Mouse (Mus musculus) intestine, postnatal 0 days (tissue): Measurements from ENCODE around the gene Adamtsl2. TPM values are rescaled to one million over a fixed set of nuclear protein-coding genes. Genes with fewer than 3 reads are reported as not detected.

Experiments used
- ATAC-seq: fragments of 200-750 bp; cut with Nextera tagmentation; 2 replicates; pipeline ENCODE4 v1.8.0; 2017; ENCODE audit warnings: mild to moderate bottlenecking, moderate TSS enrichment, moderate library complexity
- H3K27ac ChIP-seq: fragments of 300-500 bp; sonication (generic); 2 replicates; pipeline ENCODE4 v1.5.1; 2014; ENCODE audit warnings: mild to moderate bottlenecking, low read depth, low read length, moderate library complexity
- H3K27me3 ChIP-seq: fragments of 300-500 bp; sonication (generic); replicated peaks from 2 replicates; pipeline ENCODE4 v1.6.1; 2014; ENCODE audit warnings: low read length, mixed read lengths; ENCODE audit not compliant: control insufficient read depth, insufficient read depth
- H3K36me3 ChIP-seq: fragments of 300-500 bp; sonication (generic); 2 replicates; pipeline ENCODE4 v1.6.1; 2014; ENCODE audit warnings: mild to moderate bottlenecking, moderate library complexity; ENCODE audit not compliant: control insufficient read depth, insufficient read depth
- H3K4me1 ChIP-seq: fragments of 300-500 bp; sonication (generic); replicated peaks from 2 replicates; pipeline ENCODE4 v1.6.1; 2014; ENCODE audit warnings: antibody characterized with exemption, low read length, mixed read lengths; ENCODE audit not compliant: control insufficient read depth, insufficient read depth
- H3K4me2 ChIP-seq: fragments of 300-500 bp; sonication (generic); replicated peaks from 2 replicates; pipeline ENCODE4 v1.6.1; 2014; ENCODE audit warnings: low read depth, mild to moderate bottlenecking, moderate library complexity
- H3K4me3 ChIP-seq: fragments of 300-500 bp; sonication (generic); 2 replicates; pipeline ENCODE4 v1.5.1; 2014; ENCODE audit warnings: low read depth, low read length
- H3K9ac ChIP-seq: fragments of 300-500 bp; sonication (generic); 2 replicates; pipeline ENCODE4 v1.6.1; 2014; ENCODE audit warnings: mild to moderate bottlenecking, low read depth, low read length
- H3K9me3 ChIP-seq: fragments of 300-500 bp; sonication (generic); 2 replicates; pipeline ENCODE4 v1.6.1; 2016; ENCODE audit warnings: mixed run types; ENCODE audit not compliant: control insufficient read depth
- CTCF ChIP-seq: sonication (generic); IDR thresholded peaks from 2 replicates; pipeline ENCODE4 v1.5.1; 2016; ENCODE audit warnings: low read depth, mild to moderate bottlenecking, control low read depth, antibody characterized with exemption, moderate library complexity
- WGBS: fragments of 180-500 bp; shearing (Covaris S2); extraction: QIAGEN DNeasy Blood & Tissue Kit; methylation state at CpG from one replicate; pipeline ENCODE4 v1.1.7; 2014; 5-methylcytosine and 5-hydroxymethylcytosine counted together
- polyA plus RNA-seq: library from polyadenylated mRNA; unstranded; fragments of >200 nt; fragmentation: Nextera tagmentation; extraction: Ambion mirVana; gene quantifications from 2 replicates; pipeline ENCODE4 v1.2.1, GENCODE M21; 2015

Adamtsl2 gene
- polyA plus RNA-seq, 1 experiment from 2014 or later = 1.0 TPM

GRCm38 (mm10) chr2:27078312-27078711 lies 867 bp upstream of the Adamtsl2 start:
- Histone ChIP-seq H3K4me3 (no peak overlapping the region), H3K27me3 (no peaks in the 10 kb centered on the region), H3K4me2 (no peak overlapping the region), H3K27ac (no peak overlapping the region), H3K9me3 (no peaks in the 10 kb centered on the region), H3K9ac (no peak overlapping the region), H3K36me3 (no peaks in the 10 kb centered on the region), H3K4me1 (0 out of 2 replicates have a peak, but pooled peaks cover 3% of the 10 kb centered on the region)
- WGBS = 54% methylated on average over 2 of the region's 2 CpGs
- ATAC-seq = no peak
- TF ChIP-seq CTCF = no peak

DNA sequence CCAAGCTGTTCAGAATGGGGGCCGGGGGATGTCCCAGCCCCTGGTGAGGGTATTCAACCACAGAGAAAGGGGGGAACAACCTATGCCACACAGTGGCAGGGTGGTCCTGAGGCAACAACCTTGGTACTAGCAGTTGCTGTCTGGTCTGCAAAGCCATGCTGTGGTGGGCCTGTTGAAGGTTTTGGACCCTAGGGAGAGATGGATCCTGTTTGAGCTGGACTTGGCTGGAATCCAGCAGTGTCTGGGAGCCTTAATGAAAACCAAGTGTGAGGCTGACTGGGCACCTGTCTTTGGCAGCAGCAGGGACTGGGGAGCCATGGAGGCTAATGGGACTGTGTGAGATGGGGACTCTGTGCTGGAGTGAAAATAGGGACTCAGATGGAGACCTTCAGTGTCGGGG lies 470 bp downstream of the Adamtsl2 start:
- no peaks in the 10 kb centered on the region for H3K36me3 ChIP-seq
- H3K4me1 ChIP-seq = 0 out of 2 replicates have a peak, but pooled peaks cover 3% of the 10 kb centered on the region
- WGBS = 83% methylated on average over 2 of the region's 2 CpGs
- no peaks in the 10 kb centered on the region for H3K27me3 ChIP-seq
- ATAC-seq = no peak
- TF ChIP-seq CTCF = no peak
- no peak overlapping the region for H3K27ac ChIP-seq
- H3K9ac ChIP-seq = no peak overlapping the region
- H3K9me3 ChIP-seq = no peaks in the 10 kb centered on the region
- 0 out of 2 replicates have a peak overlapping the region, but pooled peaks have one; percentile 9 for H3K4me2 ChIP-seq
- H3K4me3 ChIP-seq = no peak overlapping the region

DNA sequence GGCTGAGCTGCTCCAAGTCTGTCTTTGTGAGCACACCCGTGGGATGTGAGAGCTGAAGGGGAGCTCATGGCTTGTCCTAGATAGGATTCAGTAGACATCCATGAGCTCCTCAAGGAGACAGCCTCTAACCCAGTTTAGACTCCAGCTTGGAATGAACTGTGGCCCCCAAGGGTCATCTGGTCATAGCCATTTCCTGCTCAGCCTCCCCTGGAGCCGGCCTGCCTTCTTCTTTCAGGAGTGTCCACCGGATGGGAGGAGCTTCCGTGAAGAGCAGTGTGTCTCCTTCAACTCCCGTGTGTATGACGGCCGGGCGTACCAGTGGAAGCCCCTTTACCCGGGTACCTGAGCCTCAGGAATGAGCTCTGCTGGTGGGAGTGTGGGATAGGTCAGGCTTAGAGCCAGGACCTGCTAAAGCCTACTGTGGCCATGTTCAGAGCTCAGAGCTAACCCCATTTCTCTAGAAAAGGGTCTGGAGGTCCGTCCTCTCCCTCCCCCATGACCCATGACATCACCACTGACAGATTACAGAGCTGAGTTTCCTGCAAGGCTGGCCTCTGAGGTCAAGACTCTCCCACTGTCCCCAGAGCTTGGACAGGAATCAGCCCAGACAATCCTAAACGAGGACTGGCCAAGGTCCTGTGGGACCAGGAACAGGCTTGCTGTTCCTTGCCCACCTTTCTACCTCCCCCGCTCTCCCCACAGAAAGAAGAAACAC lies 4.7 kb downstream of the Adamtsl2 start:
- Histone ChIP-seq H3K9ac (no peak overlapping the region), H3K4me2 (no peak overlapping the region), H3K27me3 (no peaks in the 10 kb centered on the region), H3K36me3 (no peaks in the 10 kb centered on the region), H3K9me3 (no peaks in the 10 kb centered on the region), H3K4me1 (0 out of 2 replicates have a peak, but pooled peaks cover 3% of the 10 kb centered on the region), H3K4me3 (no peak overlapping the region), H3K27ac (no peak overlapping the region)
- ATAC-seq = no peak
- no peak for TF ChIP-seq CTCF
- WGBS = 66% methylated on average over 12 of the region's 12 CpGs

DNA sequence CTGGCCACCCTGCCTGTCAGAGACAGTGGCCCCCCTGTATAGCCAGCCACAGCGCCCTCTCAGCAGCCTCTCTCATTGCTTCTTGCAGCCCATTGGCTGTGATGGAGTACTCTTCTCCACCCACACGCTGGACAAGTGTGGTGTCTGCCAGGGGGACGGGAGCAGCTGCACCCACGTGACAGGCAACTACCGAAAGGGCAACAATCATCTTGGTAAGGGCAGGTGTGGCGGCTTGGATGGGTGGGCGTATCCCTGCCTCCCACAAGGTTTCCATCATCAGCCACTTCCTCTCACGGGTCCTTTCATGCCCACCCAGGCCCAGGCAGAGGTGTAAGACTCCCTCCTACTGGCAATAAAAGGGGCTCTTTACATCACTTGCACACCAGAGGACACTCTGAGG lies 5.8 kb downstream of the Adamtsl2 start:
- no peak for ATAC-seq
- H3K9me3 ChIP-seq = no peaks in the 10 kb centered on the region
- no peak overlapping the region for H3K27ac ChIP-seq
- WGBS = 37% methylated on average over 8 of the region's 8 CpGs
- no peak for TF ChIP-seq CTCF
- no peak overlapping the region for H3K4me3 ChIP-seq
- no peaks in the 10 kb centered on the region for H3K27me3 ChIP-seq
- H3K36me3 ChIP-seq = no peaks in the 10 kb centered on the region
- H3K4me1 ChIP-seq = no peaks in the 10 kb centered on the region
- no peak overlapping the region for H3K9ac ChIP-seq
- H3K4me2 ChIP-seq = no peak overlapping the region

GRCm38 (mm10) chr2:27085801-27086200 lies 6.6 kb downstream of the Adamtsl2 start:
- H3K27ac ChIP-seq = no peak overlapping the region
- no peak for ATAC-seq
- no peaks in the 10 kb centered on the region for H3K9me3 ChIP-seq
- no peak for TF ChIP-seq CTCF
- no peak overlapping the region for H3K4me3 ChIP-seq
- H3K4me2 ChIP-seq = no peak overlapping the region
- WGBS = 28% methylated on average over 2 of the region's 2 CpGs
- no peaks in the 10 kb centered on the region for H3K4me1 ChIP-seq
- H3K36me3 ChIP-seq = no peaks in the 10 kb centered on the region
- no peak overlapping the region for H3K9ac ChIP-seq
- no peaks in the 10 kb centered on the region for H3K27me3 ChIP-seq

DNA sequence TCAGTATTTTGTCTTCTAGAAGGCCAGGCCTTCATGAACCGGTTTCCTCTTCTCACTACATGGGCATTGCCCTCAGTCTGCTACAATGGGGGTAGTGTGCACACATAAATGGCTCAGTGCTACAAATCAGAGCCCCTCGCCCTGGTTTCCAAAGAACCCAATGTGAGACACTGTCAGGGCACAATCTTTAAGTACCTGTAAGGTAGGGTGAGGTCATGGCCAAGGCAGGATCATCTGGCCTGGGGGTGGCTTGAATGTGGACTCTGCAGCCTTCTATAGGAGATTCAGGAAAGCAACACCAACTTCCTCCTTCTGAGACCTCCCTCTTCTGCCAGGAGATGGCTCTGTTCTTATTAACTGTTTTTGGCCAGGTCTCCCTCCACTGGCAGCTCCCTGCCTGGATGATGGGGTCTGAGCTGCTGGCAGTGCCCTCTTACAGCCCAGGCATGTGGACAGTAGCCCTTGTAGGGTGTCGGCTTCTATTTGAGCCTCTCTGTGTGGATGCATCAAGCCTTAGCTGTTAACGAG lies 7.4 kb downstream of the Adamtsl2 start:
- H3K9ac ChIP-seq = no peak overlapping the region
- no peaks in the 10 kb centered on the region for H3K4me1 ChIP-seq
- no peak overlapping the region for H3K4me3 ChIP-seq
- no peak for TF ChIP-seq CTCF
- H3K36me3 ChIP-seq = no peaks in the 10 kb centered on the region
- H3K27ac ChIP-seq = no peak overlapping the region
- no peak for ATAC-seq
- H3K9me3 ChIP-seq = no peaks in the 10 kb centered on the region
- 69% methylated on average over 4 of the region's 4 CpGs for WGBS
- no peak overlapping the region for H3K4me2 ChIP-seq
- no peaks in the 10 kb centered on the region for H3K27me3 ChIP-seq
